Mouse (Mus musculus) midbrain, embryonic 13.5 days (tissue): ENCODE results near the gene Stmn1. TPM values are rescaled to one million over a fixed set of nuclear protein-coding genes. Genes with fewer than 3 reads are reported as not detected.

Experiments used
- ATAC-seq: fragments of 200-750 bp; cut with Nextera tagmentation; 2 replicates; pipeline ENCODE4 v1.8.0; 2017; ENCODE audit warnings: mild to moderate bottlenecking, moderate TSS enrichment, moderate library complexity
- H3K27ac ChIP-seq: fragments of 300-500 bp; sonication (generic); 2 replicates; pipeline ENCODE4 v1.5.1; 2015; ENCODE audit warnings: inconsistent platforms, mild to moderate bottlenecking, moderate library complexity
- H3K27me3 ChIP-seq: fragments of 300-500 bp; sonication (generic); 2 replicates; pipeline ENCODE4 v1.6.1; 2015; ENCODE audit warnings: mild to moderate bottlenecking, inconsistent platforms
- H3K36me3 ChIP-seq: fragments of 300-500 bp; sonication (generic); 2 replicates; pipeline ENCODE4 v1.6.1; 2015; ENCODE audit warnings: mild to moderate bottlenecking, inconsistent platforms
- H3K4me1 ChIP-seq: fragments of 300-500 bp; sonication (generic); replicated peaks from 2 replicates; pipeline ENCODE4 v1.6.1; 2015; ENCODE audit warnings: inconsistent platforms
- H3K4me2 ChIP-seq: fragments of 300-500 bp; sonication (generic); replicated peaks from 2 replicates; pipeline ENCODE4 v1.6.1; 2015; ENCODE audit warnings: moderate library complexity, mild to moderate bottlenecking, inconsistent platforms
- H3K4me3 ChIP-seq: fragments of 300-500 bp; sonication (generic); replicated peaks from 2 replicates; pipeline ENCODE4 v1.5.1; 2015; ENCODE audit warnings: mild to moderate bottlenecking, inconsistent platforms
- H3K9ac ChIP-seq: fragments of 300-500 bp; sonication (generic); replicated peaks from 2 replicates; pipeline ENCODE4 v1.6.1; 2015; ENCODE audit warnings: mild to moderate bottlenecking, inconsistent platforms
- H3K9me3 ChIP-seq: fragments of 300-500 bp; sonication (generic); 2 replicates; pipeline ENCODE4 v1.6.1; 2016; ENCODE audit warnings: mild to moderate bottlenecking, inconsistent platforms
- WGBS: fragments of 180-500 bp; shearing (Covaris S2); methylation state at CpG from one replicate; pipeline ENCODE4 v1.1.7; 2015; 5-methylcytosine and 5-hydroxymethylcytosine counted together
- polyA plus RNA-seq: library from polyadenylated mRNA; unstranded; fragments of >200 nt; fragmentation: Nextera tagmentation; extraction: Ambion mirVana; gene quantifications from 2 replicates; pipeline ENCODE4 v1.2.1, GENCODE M21; 2015

Gene Stmn1
- 7,568 and 8,132 TPM in 2 replicates for polyA plus RNA-seq

DNA sequence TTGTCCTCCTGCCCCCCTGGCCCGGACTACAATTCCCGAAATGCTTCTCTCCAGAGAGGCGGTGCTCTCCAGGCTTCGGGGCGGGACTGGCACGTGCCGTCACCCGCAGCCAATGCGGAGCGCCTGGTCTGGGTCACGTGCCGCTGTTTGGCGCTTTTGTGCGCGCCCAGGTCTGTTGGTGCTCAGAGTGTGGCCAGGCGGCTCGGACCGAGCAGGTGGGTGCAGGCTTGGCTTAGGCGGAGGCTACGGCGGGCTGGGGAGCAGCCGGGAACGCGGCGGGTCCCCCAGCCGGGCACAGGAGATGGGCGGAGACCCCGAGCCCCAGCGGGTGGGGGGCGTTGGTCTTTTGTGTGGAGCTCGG lies at the start of gene Stmn1:
Stmn1 (plus strand) TSS at position 106 of the 361 bp plus-strand sequence.
- Histone ChIP-seq H3K4me1 (peaks cover 58% of the 10 kb centered on the region), H3K4me3 (peak within 1 kb of the TSS; percentile 63), H3K27me3 (no peaks in the 10 kb centered on the region), H3K9ac (peak within 1 kb of the TSS; percentile 93), H3K27ac (peak within 1 kb of the TSS; percentile 99), H3K9me3 (no peaks in the 10 kb centered on the region), H3K36me3 (peaks cover 24% of the 10 kb centered on the region), H3K4me2 (peak within 1 kb of the TSS; percentile 85)
- ATAC-seq = peak; percentile 94
- WGBS = 0% methylated on average over 31 of the region's 31 CpGs

DNA sequence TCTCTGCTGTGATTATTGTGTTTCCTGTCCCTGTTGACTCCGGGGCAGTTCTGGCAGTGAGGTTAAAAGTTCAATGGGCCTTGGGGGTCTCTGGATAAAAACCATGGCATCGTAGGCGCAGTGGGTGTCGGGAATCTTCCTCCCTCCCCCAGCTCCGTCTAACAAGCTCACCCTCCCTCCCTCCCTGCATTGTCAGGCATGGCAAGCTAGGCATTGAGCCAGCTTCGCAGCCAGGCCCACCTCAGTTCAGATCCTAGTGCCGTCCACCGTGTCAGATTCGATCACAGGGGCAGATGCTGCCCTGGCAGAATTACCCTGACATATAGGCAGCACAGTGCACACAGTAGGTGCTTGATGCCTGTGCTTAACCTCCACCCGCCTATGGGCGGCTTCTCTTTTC lies 46.1 kb upstream of the Stmn1 start:
- Histone ChIP-seq H3K4me2 (no peak overlapping the region), H3K27me3 (no peaks in the 10 kb centered on the region), H3K4me1 (peaks cover 3% of the 10 kb centered on the region), H3K27ac (no peak overlapping the region), H3K9ac (no peak overlapping the region), H3K36me3 (peaks cover 11% of the 10 kb centered on the region; the same call in 1 of the 2 replicates), H3K9me3 (no peaks in the 10 kb centered on the region), H3K4me3 (no peak overlapping the region)
- WGBS = 73% methylated on average over 11 of the region's 11 CpGs
- no peak for ATAC-seq

GRCm38 (mm10) chr4:134423949-134424348 lies 44.2 kb upstream of the Stmn1 start:
- no peaks in the 10 kb centered on the region for H3K27me3 ChIP-seq
- no peak overlapping the region for H3K4me3 ChIP-seq
- H3K4me1 ChIP-seq = no peaks in the 10 kb centered on the region
- ATAC-seq = no peak
- no peaks in the 10 kb centered on the region for H3K9me3 ChIP-seq
- H3K4me2 ChIP-seq = no peak overlapping the region
- no peak overlapping the region for H3K27ac ChIP-seq
- 88% methylated on average over 7 of the region's 7 CpGs for WGBS
- H3K36me3 ChIP-seq = peaks cover 3% of the 10 kb centered on the region; the same call in 1 of the 2 replicates
- no peak overlapping the region for H3K9ac ChIP-seq

DNA sequence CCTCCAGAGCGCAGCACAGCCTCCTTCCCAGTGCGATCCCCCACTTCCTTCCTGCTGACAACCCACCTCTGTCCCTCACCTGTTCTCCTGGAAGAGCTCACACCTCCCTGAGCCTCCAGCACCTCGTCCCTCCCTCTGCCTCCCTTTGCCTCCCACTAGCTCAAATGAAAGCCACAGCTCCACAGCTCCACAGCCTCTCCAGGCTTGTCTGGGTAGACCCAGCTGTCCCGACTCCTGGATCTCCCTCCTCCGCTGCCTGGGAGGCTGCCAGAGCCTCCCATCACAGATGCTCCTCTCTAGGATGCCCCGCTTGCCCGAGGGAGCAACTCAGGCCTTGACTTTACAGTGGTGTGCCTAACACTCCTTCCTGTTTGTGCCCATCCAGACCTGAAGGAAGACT lies 43.0 kb upstream of the Stmn1 start:
- H3K27me3 ChIP-seq = no peaks in the 10 kb centered on the region

GRCm38 (mm10) chr4:134430381-134431004 lies 37.6 kb upstream of the Stmn1 start:
- Histone ChIP-seq H3K36me3 (no peaks in the 10 kb centered on the region; the same call in 1 of the 2 replicates), H3K4me3 (no peak overlapping the region)
- ATAC-seq = peak; percentile 89

More for the DNA sequence above, 43.0 kb upstream of the Stmn1 start:
- Histone ChIP-seq H3K9me3 (no peaks in the 10 kb centered on the region), H3K4me3 (no peak overlapping the region), H3K9ac (no peak overlapping the region), H3K27ac (no peak overlapping the region), H3K4me2 (no peak overlapping the region), H3K4me1 (peaks cover 6% of the 10 kb centered on the region), H3K36me3 (peaks cover 3% of the 10 kb centered on the region; the same call in 1 of the 2 replicates)
- no peak for ATAC-seq
- WGBS = 77% methylated on average over 7 of the region's 7 CpGs

GRCm38 (mm10) chr4:134432686-134433360 lies 35.3 kb upstream of the Stmn1 start:
- ATAC-seq = no peak
- H3K4me2 ChIP-seq = no peak overlapping the region
- H3K27me3 ChIP-seq = no peaks in the 10 kb centered on the region
- no peaks in the 10 kb centered on the region for H3K9me3 ChIP-seq
- H3K27ac ChIP-seq = no peak overlapping the region
- 89% methylated on average over 15 of the region's 15 CpGs for WGBS
- H3K9ac ChIP-seq = no peak overlapping the region
- H3K4me1 ChIP-seq = peaks cover 40% of the 10 kb centered on the region
- H3K36me3 ChIP-seq = no peaks in the 10 kb centered on the region
- H3K4me3 ChIP-seq = no peak overlapping the region

More at GRCm38 (mm10) chr4:134430381-134431004, 37.6 kb upstream of the Stmn1 start:
- peak overlapping the region; percentile 39 for H3K4me2 ChIP-seq
- H3K27me3 ChIP-seq = no peaks in the 10 kb centered on the region
- WGBS = 21% methylated on average over 23 of the region's 23 CpGs
- no peaks in the 10 kb centered on the region for H3K9me3 ChIP-seq
- H3K4me1 ChIP-seq = peaks cover 25% of the 10 kb centered on the region
- H3K9ac ChIP-seq = peak overlapping the region; percentile 46; the same call in 1 of the 2 replicates
- H3K27ac ChIP-seq = peak overlapping the region; percentile 93

DNA sequence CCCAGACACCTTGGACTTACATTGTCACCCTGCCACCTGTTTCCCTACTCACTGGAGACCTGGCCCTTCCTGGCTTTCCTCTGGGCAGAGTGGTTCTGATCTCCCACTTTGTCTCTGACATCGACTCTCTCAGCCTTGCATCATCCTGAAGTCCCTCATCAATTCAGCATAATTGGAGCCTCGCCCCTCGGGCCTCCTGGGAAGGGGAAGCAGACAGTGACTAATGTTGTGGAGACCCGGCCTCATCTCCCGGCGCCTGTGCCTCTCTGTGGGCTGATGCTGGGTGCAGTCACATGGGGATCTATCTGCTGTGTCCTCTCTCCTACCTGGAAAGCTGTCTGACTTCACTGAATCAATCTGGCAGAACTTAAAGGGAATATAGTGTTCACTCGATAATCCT lies 31.9 kb upstream of the Stmn1 start:
- Histone ChIP-seq H3K27ac (peak overlapping the region; percentile 60), H3K4me1 (peaks cover 22% of the 10 kb centered on the region), H3K9ac (peak overlapping the region; percentile 19; the same call in 1 of the 2 replicates), H3K4me3 (no peak overlapping the region), H3K27me3 (no peaks in the 10 kb centered on the region), H3K4me2 (no peak overlapping the region), H3K36me3 (no peaks in the 10 kb centered on the region), H3K9me3 (no peaks in the 10 kb centered on the region)
- no peak for ATAC-seq
- WGBS = 50% methylated on average over 7 of the region's 7 CpGs

- WGBS = 56% methylated on average over 10 of the region's 10 CpGs
- Histone ChIP-seq H3K4me3 (no peak overlapping the region), H3K27me3 (no peaks in the 10 kb centered on the region), H3K36me3 (no peaks in the 10 kb centered on the region), H3K4me1 (peaks cover 19% of the 10 kb centered on the region), H3K9ac (peak overlapping the region; percentile 19; the same call in 1 of the 2 replicates), H3K9me3 (no peaks in the 10 kb centered on the region), H3K4me2 (peak overlapping the region; percentile 25; the same call in 1 of the 2 replicates), H3K27ac (peak overlapping the region; percentile 56; the same call in 1 of the 2 replicates)
- peak; percentile 71 for ATAC-seq
These were observed 31.5 kb upstream of the Stmn1 start for GRCm38 (mm10) chr4:134436659-134437058.

DNA sequence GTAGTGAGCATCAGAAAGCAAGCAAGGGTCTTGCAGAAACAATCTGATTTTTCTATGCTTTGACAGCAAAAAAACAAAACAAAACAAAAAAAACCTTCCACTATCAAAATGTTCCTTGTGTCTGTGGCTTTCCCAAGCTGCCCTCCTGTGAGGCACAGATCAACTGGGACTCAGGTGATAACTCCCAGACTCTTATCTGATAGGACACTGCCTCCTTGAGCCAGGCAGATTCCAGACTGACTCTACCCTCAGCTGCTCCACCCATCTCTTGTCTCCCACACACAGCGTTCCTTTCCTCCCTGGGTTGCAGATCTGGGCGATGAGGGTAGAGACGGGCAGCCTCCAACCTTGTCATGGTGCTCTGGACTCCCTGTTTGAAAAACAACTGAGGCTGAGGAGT lies 29.0 kb upstream of the Stmn1 start:
- no peak for ATAC-seq
- H3K4me3 ChIP-seq = no peak overlapping the region
- no peaks in the 10 kb centered on the region for H3K9me3 ChIP-seq
- WGBS = 87% methylated on average over 3 of the region's 3 CpGs
- H3K36me3 ChIP-seq = no peaks in the 10 kb centered on the region
- H3K27me3 ChIP-seq = no peaks in the 10 kb centered on the region
- H3K4me2 ChIP-seq = no peak overlapping the region
- H3K9ac ChIP-seq = no peak overlapping the region
- peaks cover 15% of the 10 kb centered on the region for H3K4me1 ChIP-seq
- H3K27ac ChIP-seq = no peak overlapping the region

GRCm38 (mm10) chr4:134439919-134440318 lies 28.2 kb upstream of the Stmn1 start:
- 90% methylated on average over 4 of the region's 4 CpGs for WGBS
- H3K27me3 ChIP-seq = no peaks in the 10 kb centered on the region
- ATAC-seq = no peak
- H3K27ac ChIP-seq = no peak overlapping the region
- no peak overlapping the region for H3K9ac ChIP-seq
- H3K9me3 ChIP-seq = no peaks in the 10 kb centered on the region
- H3K4me1 ChIP-seq = peaks cover 16% of the 10 kb centered on the region
- H3K36me3 ChIP-seq = no peaks in the 10 kb centered on the region
- H3K4me3 ChIP-seq = no peak overlapping the region
- H3K4me2 ChIP-seq = no peak overlapping the region

- Histone ChIP-seq H3K4me1 (peaks cover 19% of the 10 kb centered on the region), H3K9ac (no peak overlapping the region), H3K4me2 (no peak overlapping the region), H3K27me3 (no peaks in the 10 kb centered on the region), H3K9me3 (no peaks in the 10 kb centered on the region), H3K4me3 (no peak overlapping the region), H3K27ac (no peak overlapping the region), H3K36me3 (no peaks in the 10 kb centered on the region)
- no peak for ATAC-seq
- 90% methylated on average over 4 of the region's 4 CpGs for WGBS
These were observed 25.9 kb upstream of the Stmn1 start for GRCm38 (mm10) chr4:134442216-134442615.

DNA sequence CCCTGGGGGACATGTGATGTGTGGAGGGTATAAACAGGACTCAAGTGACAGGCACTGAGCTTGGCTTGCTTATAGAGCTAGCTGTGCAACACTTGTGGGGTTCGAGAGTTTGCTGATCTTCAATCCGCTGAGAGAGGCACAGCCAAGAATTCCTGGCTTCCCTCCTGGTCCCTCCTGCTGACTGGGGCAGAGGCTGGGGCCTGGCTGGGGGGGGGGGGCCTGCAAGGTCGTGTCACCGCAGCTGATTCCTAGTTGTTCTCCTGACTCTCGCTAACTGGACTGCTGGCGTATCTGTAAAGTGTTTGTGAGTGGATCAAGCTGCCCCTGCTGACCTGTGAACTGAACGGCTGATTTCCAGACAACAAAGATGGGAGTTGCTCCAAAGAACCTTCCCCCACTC lies 24.5 kb upstream of the Stmn1 start:
- Histone ChIP-seq H3K4me2 (no peak overlapping the region), H3K27me3 (no peaks in the 10 kb centered on the region)

More for the DNA sequence above, 24.5 kb upstream of the Stmn1 start:
- 47% methylated on average over 7 of the region's 7 CpGs for WGBS
- ATAC-seq = no peak
- 0 out of 2 replicates have a peak overlapping the region, but pooled peaks have one; percentile 57 for H3K27ac ChIP-seq
- H3K9ac ChIP-seq = no peak overlapping the region
- no peaks in the 10 kb centered on the region for H3K9me3 ChIP-seq
- H3K4me1 ChIP-seq = peaks cover 25% of the 10 kb centered on the region
- H3K4me3 ChIP-seq = no peak overlapping the region
- H3K36me3 ChIP-seq = no peaks in the 10 kb centered on the region
